Mouse (Mus musculus) left cerebral cortex, adult 8-10 months (tissue): ENCODE measurements around the gene Calml3. TPM values are rescaled to one million over a fixed set of nuclear protein-coding genes. Genes with fewer than 3 reads are reported as not detected.

Source experiments
- DNase-seq, 2 experiments: peaks; one replicate each; pipeline ENCODE4 v3.0.0; 2022; ENCODE audit warnings: low spot score in 2 of 2
- total RNA-seq, 4 experiments: library from RNA; stranded (reverse); gene quantifications; 2 replicates each; pipeline ENCODE4 v1.2.4; 2022

Gene Calml3
- total RNA-seq, 4 experiments from 2014 or later: 0.35 TPM; not detected in 3

DNA sequence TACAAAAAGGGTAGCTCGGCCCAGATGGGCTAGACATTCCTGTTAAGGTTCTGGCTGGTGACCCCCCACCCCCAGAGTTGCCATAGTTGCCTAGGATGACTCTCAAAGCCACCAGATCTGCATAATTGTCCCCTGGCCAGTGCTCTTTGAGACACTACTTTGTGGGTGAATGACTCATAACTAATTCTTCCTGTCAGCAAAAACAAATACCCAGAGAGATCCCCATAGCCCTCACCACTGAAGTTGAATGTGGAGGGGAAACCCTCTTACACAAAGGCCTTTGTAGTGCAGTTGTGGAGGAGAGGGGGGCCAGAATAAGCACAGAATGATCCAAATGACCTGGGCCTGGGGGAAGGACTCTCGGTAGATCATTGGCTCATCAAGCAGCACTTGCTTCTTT, 21.6 kb downstream of the Calml3 start:
- no peak for DNase-seq

DNA sequence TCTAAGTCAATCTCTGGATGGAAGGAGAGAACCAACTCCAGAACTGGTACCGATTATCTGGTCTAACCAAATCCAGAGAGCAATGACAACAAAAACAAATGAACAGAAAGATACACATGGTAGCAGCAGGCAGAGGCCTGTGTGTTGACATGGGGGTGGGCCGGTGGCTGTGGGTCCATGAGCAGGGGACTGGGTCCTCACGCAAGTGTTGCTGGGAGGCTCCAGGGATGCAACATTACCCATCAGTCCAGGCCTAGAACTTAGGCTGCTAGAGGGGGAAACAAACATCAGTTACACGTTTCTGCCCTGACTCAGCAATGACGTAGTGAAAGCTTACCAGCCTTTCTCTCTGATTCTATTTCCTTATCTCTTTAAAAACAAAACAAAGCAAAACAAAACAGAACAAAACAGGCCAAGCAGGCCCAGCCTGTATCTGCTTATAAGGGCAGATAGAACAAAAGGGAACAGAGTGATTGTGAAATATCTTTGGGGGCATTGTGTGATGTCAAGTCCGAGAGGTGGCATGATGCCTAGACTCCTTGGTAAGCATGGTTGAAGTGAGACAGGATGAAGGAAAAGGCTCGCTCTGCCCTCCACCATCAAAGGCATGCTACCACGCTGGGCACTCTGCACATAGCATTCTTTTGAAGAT, 24.4 kb downstream of the Calml3 start:
- DNase-seq: no peak

DNA sequence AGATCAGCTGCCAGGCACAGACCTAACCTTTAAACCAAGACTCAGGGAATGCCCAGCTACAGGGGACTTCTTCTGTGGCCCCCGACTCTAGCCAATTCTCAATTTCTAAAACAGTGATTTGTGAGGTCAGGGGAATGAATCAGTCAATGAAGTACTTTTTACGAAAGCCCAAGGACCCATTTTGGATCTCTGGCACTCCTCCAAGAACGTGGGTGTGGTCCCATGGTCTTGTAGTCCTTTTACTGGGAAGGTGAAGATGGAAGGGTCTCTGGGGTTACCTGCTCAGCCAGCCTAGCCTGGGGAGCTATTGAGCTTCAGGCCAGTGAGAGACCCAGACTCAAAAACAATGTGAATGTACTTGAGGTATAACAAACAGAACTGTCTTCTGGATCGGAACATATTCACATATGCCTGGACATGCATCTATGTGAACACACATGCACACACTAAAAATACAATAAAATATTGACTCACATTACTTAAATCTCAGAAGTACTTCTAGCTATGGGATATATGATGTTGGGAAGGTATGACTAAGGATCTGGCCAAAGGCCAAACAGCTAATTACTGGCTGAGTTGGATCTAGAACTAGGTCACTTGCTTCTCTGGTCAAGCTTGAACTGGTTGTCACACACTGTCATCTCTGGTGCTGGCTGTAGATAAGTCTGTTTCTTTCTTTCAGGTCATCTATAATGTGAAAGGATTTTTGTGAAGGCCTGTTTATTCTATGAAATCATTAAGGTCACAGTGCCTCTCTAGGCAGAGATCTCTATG, 25.3 kb downstream of the Calml3 start:
- DNase-seq: no peak

DNA sequence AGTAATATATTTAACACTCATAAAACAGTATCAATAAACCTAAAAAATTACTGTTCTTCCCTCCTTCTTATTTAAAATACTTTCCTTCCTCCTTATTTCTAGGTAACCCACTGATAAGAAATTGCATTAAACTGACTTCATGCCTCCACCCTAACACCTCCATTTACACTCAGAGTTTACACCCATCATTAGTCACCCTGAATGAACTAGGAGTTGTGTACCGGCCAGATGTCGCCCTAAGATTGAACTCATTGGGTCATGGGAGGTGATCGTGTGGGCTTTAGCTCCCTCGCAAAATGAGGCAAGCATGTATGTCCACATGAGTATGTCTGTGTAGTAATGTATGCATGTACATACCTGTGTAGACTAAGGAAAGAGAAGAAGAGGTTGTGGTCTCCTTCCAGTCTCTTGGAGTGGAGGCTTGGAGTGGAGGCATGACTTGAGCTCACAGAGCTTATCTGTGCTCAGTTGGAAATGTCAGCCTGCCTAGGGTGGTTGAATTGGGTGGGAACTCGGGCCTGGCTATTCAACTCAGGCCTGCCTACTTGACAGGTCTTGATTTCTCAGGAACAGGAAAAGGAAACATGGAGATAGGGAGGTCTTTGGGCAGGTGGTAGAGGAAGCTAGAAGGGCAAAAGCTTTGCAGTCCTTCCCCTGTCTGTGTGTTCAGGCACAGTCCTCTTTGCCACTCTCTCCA, 26.8 kb downstream of the Calml3 start:
- DNase-seq: no peak

DNA sequence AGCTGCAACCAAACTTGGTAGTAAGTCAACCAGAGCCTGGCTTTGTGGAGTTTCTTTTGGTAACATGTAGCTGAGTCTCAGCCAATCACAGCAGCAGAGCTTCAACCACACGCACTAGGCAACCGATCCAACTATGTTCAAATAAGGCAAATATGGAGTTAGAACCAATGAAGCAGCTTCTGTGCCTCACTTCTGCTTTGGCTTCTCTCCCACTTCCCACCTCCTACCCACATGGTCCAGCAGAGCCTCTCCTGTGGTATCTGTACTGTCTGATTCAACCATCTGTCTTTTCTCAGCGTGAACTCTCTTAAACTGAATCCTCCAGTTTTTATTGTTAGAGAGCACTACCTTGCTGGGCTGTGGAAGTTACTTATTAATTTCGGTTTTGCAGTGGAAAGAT, 27.7 kb downstream of the Calml3 start:
- DNase-seq: peak in 1 of 2 experiments; percentile 92

DNA sequence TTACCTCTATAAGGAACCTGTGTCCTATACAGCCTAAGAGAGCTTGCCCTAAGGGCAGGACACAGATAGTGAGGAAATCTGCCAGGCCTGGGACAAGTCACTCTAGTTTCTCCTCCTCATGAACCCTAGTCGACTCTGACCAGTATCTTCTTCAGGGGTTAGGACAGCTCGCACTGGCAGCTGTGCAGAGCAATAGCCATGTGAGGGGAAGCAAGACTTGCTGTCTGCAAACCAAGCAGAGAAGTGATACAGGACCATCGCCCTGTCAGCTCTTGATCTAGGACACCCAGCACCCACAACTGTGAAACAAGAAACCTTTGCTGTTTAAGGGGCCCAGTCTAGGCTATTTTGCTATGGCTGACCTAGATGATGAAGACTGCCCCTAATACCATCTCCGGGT, 29.1 kb downstream of the Calml3 start:
- DNase-seq: no peak

DNA sequence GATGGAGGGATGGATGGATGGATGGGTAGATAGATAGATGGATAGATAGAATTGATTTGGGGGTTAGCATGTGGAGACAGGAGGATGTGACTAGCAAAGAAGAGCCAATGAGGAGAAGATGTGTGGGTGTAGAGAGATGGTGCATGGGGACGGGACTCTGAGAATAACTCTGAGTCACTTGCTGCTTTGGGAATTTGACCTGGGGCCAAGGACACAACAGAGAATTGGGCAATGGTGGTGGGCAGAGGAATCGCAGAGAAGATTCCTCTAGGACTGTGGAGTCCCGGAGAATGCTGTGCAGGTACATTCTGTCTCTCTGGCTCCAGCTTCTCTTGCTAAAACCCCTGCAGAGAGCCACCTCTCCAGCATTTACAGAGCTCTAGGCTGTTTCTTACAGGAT, 29.8 kb downstream of the Calml3 start:
- DNase-seq: peak in 1 of 2 experiments; percentile 55

DNA sequence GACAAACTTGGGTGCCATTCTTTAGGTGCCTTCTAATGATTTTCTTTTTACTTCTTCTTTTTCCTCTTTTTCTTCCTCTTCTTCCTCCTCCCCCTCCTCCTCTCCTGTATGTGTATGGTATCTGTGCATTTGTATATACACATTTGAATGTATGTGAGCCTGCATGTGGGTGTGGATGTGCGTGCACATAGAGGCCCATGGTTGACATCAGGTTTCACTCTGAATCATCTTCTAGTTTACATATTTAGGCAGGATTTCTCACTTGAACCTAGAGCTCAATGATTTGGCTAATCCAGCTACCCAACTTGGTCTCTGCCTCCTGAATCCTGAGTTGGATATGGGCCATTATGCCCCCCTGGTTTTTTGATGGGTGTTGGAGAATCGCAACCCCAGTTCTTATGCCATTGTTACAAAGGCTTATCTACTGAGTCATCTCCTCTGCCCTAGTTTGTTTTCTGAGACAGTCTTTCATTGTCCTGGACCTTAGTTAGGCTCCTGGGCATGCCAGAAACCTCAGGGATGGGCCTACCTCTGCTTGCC, 30.9 kb downstream of the Calml3 start:
- DNase-seq: no peak

DNA sequence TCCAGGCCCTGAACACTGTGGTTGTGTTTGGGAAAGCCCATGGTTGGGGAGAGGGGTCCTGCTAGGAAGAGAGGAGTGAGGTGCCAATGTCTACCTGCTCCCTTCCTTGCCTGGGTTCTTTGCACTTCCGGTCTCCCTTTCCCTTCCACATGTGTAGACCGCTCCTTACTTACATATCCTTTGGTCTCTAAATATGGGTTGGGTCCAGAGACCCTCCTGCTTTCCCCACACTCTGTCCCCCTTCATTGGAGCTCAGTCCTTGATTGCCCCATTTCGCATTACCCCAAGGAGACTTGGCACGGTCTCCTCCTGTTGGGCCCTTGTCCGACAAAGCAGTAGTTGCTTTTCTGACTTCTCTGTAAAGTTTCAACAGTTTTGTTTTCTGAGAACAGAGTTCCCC, 32.9 kb downstream of the Calml3 start:
- DNase-seq: no peak

DNA sequence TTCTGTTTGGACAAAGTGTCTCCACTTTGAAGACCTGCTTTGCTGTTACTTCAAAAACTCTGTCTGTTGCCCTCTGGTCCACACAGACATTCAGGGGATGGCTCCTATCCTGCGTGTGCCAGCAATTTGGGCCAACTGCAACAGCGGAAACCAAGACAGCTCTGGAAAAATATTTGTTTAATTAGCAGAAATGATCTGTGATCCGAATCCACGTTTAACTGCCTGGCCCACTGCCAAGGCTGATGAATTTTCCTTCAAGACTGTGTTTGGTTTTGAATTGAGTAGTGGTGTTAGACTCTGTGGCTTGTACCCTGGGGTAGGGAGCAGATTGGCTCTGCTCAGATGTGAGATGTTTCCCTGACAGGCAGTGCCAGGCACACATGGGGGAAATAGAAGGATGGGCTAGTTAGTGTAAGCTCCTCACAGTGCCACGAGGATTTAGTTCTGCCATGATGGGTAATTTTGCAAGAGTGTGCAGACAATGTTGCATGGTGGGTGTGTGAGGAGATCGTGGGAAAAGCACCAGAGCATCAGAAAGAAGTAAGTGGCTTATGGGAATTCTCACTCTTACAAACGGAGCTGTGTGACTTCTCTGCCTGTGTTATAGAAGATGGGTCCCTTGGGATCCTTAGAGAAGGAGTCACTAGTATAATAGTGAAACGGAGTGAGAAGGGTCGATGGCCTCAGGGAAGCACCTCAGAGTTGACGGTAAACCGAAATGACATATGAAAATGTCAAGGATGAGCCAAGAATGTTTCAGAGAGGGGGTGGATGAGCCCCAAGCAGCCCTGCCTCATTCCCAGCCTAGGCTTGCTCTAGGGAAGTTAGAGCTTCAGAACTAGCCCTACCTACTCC, 33.7 kb downstream of the Calml3 start:
- no peak for DNase-seq

DNA sequence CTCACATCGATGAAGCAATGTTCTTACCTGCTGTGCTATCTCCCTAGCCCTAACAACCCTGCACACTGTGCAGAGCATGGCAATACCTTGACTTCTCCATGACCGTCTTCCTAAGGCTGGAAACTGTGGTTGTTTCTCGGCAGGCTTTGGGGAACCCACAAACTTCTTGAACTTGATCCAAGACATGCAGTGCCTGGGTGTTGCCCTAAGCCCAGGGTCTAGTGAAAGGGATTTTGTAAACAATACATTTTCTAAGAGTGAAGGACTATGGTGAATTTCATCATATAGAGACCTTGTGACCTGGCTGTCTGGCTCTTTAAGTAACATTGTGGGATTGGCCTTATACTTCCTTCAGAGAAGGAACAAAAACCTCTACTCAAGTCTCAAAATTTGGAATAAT, 34.6 kb downstream of the Calml3 start:
- DNase-seq: no peak

DNA sequence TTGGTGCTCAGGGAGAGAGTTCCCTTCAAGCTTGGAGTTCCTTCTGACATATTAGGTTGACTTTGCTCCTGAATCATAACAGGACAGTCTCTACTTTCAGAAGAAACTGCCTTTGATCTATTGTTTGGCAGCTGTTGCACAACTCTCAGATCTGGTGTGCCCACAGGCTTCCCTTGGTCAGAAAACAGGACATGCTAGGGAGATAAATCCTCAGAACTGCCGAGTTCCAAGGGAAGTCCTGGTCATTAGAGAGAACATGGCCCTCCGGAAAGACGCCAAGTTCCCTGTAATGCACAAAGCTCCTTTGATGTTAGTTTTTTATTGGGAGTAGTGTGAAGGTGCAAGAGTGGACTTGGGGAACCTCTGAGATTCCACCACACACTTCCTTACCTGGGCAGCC, 35.5 kb downstream of the Calml3 start:
- DNase-seq: no peak

DNA sequence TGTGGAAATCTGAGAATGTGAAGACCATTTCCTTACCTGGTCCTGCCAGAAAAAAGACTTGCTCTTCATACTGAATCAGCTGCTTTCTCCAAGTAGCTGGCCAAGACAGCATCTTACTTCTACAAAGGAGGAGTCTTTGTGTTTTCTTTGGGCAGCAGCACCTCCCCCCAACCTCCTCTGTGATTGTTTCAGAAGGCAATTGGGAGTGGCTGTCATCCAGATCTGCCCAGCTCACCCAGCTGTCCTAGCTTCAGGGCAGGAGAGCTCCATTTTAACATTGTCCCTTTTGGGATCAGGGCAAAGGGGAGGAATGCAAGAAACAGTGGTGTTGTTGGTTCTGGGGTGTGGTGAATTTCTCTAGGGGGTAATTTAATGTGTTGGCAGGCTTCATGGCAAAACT, 37.0 kb downstream of the Calml3 start:
- no peak for DNase-seq

DNA sequence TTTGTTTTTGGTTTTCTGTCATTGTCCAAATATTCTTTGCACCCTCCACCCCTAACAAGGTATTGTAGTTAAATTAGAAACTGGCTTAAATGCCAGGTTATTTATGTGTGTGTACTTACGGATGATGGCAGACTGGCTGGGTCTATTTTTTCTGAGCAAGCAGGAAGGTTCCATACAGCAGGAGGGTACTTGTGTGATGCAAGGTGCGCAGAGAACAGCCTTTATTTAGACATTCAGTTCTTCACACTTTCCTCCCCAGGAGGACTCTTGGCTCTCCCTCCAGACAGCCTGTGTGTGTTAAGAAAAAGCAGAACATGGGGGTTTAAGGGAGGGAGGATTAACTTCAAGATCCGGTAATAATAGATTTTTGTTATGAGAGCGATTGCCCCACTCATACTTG, 38.3 kb downstream of the Calml3 start:
- DNase-seq: peak in 1 of 2 experiments; percentile 34

DNA sequence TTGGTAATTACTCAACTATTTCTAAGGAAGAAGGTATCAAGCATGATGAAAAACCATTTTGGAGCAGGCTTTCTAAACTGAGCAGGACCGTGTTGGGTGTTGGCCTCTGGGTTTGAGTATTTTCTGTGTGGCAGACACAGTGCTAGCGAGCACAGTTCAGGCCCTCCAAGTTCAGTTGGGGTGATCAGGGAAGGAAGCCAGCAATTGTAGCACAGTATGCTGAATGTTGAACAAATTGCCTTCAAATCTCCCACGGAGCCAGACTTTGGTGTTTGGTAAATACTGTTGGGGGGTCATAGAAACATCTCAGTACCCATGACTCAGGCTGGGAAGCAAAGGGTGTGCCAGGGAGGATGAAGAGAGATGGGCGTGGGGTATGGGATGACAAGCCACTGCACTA, 43.0 kb downstream of the Calml3 start:
- DNase-seq: no peak

DNA sequence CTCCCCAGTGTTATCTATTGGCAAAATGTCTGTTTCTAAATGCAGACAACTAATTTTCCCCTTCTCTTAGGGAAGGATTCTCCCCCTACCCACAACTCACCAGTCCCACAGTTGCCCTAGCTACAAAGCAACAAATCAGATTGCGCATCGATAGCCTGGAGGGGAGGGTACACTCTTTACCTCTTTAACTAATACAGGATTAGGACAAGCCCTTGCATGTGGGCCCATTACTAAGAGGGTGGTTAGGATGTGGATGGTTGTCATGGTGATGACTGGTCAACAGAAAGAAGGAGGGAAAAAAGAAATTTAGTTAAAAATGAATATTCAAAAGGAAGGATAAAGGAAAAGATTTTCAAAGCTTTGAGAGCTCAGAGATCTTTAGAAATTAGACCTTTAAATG, 45.8 kb downstream of the Calml3 start:
- no peak for DNase-seq

DNA sequence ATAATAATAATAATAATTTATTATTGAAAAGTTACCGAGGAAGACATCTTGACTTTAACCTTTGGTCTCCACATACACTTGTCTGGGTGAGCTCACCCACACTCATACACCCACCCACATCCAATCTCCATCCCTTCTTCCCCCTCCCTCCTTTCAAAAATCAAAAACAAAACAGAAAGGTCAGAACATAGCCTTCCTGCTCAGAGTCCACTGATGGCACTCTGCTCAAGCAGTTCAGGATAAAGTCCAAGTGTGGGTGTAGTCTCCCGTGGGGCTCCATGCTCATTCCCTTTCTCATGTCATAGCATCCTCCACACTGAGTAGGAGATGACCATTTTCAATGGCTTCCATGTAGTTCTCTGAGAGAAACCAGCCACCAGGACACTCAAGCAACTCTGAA, 50.8 kb downstream of the Calml3 start:
- no peak for DNase-seq
